Mouse (Mus musculus) kidney, postnatal 10 days (tissue): ENCODE measurements around the gene Bcl2l1.

Experiments used
- DNase-seq: peaks from one replicate; pipeline ENCODE4 v3.0.0; 2021; ENCODE audit warnings: mixed read lengths

The Bcl2l1 gene

DNA sequence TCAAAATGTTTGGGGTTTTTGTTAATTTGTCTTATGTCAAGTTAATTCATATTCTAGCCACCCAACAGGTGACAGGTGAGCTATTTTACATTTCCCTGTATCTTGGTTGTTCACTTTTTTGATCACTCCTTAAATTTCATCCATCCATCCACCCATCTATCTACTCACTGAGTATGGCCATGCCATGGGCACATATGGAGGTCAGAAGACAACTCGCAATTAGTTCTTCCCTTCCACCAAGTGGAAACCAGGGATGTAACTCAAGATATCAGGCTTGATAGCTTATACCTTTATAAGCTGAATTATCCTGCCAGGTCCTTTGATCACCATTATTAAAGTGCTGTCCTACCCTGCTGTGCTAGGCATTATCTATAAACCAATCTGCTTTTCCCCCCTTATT, 7.8 kb downstream of the Bcl2l1 start:
- no peak for DNase-seq

DNA sequence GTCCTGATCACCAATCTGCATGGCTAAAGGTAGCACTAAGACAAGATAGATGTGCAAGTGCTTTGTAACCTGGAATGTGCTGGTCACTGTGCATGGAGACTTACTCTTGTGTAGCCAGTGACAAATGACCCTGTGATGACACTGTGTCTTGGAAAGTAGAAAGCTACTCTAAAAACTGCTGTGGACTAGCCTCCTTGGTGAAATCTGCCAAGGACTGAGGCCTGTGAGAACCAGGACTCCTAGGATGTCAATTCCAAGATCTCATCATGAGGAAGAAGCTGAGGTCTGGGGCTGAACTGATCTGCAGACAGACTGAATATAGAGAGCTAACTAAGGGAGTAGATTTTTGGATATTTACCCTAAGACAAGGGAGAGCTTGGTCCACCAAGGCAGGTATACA, 10.0 kb downstream of the Bcl2l1 start:
- no peak for DNase-seq

- DNase-seq, result peak; percentile 78
Measured at GRCm38 (mm10) chr2:152821023-152821422, 10.5 kb downstream of the Bcl2l1 start.

- DNase-seq, result peak; percentile 65
Measured at GRCm38 (mm10) chr2:152820369-152820768, 11.2 kb downstream of the Bcl2l1 start.

DNA sequence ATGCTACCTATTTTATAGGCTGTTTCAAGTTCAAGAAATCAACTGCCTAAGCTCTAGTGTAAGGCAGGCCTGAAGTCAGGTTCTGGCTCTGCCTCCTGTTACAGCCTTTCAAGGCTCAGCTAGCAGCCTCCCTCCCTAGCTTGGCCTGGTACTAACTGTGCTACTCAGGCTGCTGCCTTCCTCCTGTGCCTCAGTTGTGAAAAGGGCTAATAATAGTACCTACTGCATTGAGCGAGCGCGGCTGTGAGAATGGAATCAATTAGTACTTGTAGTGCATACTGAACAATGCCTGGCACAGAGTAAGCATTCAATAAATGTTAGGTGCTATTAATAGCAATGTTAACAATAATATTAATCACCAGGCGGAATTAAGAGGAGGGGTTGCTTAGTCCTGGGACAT, 11.6 kb downstream of the Bcl2l1 start:
- no peak for DNase-seq

DNA sequence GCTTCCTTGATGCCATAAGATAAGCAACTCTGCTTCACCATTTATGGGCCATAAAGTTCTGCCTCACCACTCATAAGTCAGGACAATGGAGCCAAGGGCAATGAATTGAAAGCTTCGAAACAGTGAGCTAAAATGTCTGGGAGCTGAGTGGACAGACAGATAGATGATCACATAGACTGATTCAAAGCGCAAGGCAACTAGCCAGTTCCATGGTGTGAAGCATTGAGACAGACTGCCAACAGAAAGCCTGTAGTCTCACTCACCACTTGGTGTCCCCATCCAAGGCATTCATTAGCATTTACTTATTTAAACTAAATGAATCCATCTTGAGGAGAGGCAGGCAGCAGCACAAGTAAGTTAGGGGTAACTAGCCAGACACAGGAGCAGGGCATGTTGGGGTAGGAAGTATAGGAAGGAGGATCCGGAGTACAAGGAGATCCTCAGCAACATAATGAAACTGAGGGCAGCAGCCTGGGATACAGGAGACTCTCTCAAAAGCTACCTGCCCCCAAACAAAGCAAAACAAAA, 12.4 kb downstream of the Bcl2l1 start:
- no peak for DNase-seq

- DNase-seq, result no peak
Measured at GRCm38 (mm10) chr2:152818679-152819078, 12.8 kb downstream of the Bcl2l1 start.

DNA sequence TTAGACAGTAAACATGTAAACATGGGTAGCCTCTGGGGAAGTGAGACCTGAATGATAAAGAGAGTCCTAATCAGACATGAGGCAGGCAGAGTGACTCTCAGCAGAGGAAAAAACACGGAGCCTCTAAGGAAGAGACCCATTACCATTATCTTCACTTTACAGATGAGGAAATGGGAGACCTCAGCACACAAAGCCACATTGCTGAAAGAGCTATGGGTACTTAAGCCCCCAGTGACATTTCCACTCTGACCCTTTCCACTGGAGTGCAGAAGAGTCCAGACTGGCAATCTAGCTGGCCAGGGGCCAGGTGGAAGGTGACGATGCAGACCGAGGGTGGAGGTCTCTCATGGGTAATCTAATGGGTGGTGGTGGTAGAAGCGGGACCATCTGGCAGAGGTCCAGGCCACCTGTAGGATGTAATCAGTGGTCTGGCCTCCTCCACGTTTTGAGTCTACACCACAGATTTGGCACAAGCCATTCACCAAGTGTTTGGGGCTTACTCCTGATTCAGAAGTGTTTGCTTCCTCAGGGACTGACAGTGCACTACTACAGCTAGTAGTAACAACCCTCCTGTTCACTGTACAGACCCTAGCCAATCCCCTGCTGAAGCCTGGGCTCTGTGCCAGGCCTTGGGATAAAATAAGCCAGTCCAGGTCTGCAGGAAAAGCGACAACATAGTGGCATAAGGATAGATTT, 13.8 kb downstream of the Bcl2l1 start:
- peak; percentile 73 for DNase-seq

- no peak for DNase-seq
Measured at GRCm38 (mm10) chr2:152816657-152817348, 14.7 kb downstream of the Bcl2l1 start.

- DNase-seq, result peak; percentile 56
Measured at GRCm38 (mm10) chr2:152815879-152816656, 15.5 kb downstream of the Bcl2l1 start.

DNA sequence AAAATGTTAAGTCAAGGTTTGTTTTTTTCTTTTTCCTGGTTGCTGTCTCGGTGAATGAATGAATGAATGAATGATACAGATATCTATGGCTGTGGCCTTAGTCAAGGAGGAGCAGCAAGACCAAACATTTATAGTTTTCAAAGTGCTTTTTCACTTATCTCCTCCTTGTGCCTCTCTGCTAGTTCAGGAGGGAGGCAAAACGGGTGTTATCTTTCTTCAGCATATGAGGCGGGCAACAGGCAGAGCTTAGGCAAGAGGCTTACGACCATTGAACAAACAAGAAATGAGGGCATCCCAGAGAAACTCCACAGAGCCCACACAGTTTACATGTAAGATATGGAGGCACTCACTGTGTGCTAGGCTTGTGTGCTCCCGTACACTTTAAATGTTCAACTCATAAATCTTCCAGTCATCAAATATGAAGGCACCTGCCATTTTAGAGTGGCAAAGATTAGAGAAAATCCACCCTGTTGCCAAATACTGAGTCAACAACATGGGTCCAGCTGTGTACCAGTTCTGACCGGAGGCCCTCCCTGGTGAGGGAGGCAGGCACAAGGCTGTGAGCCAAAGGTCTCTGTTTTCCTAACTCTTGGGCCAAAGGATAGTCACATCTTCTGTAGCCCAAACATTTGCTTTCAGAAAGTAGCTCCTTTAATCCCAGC, 17.2 kb downstream of the Bcl2l1 start:
- DNase-seq, result peak; percentile 47

GRCm38 (mm10) chr2:152813232-152813631, 18.3 kb downstream of the Bcl2l1 start:
- no peak for DNase-seq

GRCm38 (mm10) chr2:152811336-152812165, 20.0 kb downstream of the Bcl2l1 start:
- peak; percentile 37 for DNase-seq

DNA sequence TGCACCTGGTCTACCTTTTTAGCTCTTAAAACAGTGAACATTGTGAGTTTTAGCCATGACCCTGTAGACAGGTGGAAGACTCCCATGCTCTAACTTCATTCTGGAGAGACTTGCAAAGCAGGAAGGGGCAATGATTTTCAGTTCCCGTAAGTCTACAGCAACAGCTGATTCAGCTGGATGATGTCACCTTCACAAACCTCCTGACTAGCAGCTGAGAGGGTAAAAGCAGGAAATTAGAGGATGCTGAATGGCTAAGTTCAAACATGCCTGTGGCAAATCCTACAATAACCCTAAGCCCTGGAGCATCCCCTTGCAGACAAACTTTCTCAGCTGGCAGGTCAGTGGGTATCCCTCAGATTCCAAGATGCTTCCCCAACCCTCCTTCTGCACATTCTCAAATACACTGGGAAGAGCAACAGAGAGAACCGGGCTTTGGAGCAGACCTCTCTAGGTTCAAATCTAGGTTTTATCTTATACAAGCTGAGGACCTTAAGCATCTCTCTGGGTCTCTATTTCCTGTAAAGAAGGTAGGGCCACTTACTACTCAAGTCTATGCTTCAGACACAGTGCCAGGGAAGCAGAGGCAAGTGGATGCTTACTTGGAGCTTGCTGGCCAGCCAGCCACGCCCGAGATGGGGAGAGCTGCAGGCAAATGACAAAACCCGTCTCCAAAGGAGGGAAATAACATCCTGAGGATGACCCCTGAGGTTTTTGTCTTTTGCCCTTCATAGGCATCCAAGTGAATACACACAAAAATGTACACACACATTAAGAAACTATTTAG, 21.2 kb downstream of the Bcl2l1 start:
- DNase-seq, result no peak

DNA sequence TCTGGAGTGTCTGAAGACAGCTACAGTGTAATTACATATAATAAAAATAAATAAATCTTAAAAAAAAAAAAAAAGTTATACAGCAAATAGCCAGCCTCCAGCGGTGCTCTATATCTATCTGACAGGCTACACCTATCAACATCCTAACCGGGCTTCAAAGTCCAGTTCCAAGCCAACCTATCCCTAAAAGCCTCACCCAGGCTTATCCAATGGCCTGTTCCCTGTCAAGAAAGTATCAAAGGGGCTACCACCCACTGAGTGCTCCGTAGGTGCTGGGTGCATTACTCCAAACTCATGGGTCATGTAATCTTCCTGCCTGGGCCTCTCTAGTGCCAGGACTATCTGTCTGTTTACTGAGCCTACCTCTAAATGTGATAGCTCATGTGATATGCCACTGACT, 23.4 kb downstream of the Bcl2l1 start:
- no peak for DNase-seq

- no peak for DNase-seq
Measured at GRCm38 (mm10) chr2:152806037-152806436, 25.5 kb downstream of the Bcl2l1 start.

- no peak for DNase-seq
Measured at GRCm38 (mm10) chr2:152805111-152805490, 26.4 kb downstream of the Bcl2l1 start.

GRCm38 (mm10) chr2:152804408-152805110, 27.0 kb downstream of the Bcl2l1 start:
- peak; percentile 69 for DNase-seq

GRCm38 (mm10) chr2:152803081-152803480, 28.4 kb downstream of the Bcl2l1 start:
- no peak for DNase-seq

DNA sequence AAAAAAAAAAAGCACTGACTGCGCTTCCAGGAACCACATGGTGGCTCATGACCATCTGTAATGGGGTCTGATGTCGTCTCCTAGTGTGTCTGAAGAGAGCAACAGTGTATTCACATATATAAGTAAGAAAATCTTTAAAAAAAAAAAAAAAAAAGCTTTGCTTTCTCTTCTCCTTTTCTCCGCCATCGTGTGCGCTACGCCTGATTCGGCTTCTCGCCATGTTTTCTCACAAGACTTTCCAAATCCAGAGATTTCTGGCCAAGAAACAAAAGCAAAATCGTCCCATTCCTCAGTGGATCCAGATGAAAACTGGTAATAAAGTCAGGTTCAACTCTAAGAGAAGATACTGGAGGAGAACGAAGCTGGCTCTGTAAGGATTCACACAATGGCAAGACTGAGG, 29.2 kb downstream of the Bcl2l1 start:
- peak; percentile 41 for DNase-seq

GRCm38 (mm10) chr2:152800762-152801113, 30.8 kb downstream of the Bcl2l1 start:
- DNase-seq, result no peak
